Mouse (Mus musculus) MEL (cell line): Measurements from ENCODE around the gene Kcp. TPM values are rescaled to one million over a fixed set of nuclear protein-coding genes. Genes with fewer than 3 reads are reported as not detected.

Experiments
- DNase-seq: peaks from one replicate; pipeline ENCODE4 v3.0.0; 2011; ENCODE audit warnings: low read depth, low spot score
- H3K27ac ChIP-seq: 2 replicates; pipeline ENCODE4 v1.5.1; 2012; ENCODE audit warnings: low read depth, mild to moderate bottlenecking, control low read depth, low read length, moderate library complexity; ENCODE audit not compliant: control insufficient read depth
- H3K27me3 ChIP-seq, 2 experiments: fragments of 150-350 bp in 1 of 2; sonication (generic) in 1 of 2; 2 replicates each; pipeline ENCODE4 v1.6.1; 2012; ENCODE audit warnings: low read length in 2 of 2, mild to moderate bottlenecking in 2 of 2, improper control_type of control experiment in 1 of 2, moderate library complexity in 1 of 2; ENCODE audit not compliant: insufficient read depth in 2 of 2, control insufficient read depth in 1 of 2
- H3K36me3 ChIP-seq, 2 experiments: 2 replicates each; pipeline ENCODE4 v1.6.1; 2012 to 2014; ENCODE audit warnings: low read length in 2 of 2, improper control_type of control experiment in 1 of 2, inconsistent platforms in 1 of 2, mild to moderate bottlenecking in 1 of 2; ENCODE audit not compliant: insufficient read depth in 2 of 2, control insufficient read depth in 1 of 2
- H3K4me1 ChIP-seq, 2 experiments: fragments of 150-350 bp in 1 of 2; sonication (generic) in 1 of 2; 2 replicates each; pipeline ENCODE4 v1.6.1; 2012; ENCODE audit warnings: low read length in 2 of 2, improper control_type of control experiment in 1 of 2, mild to moderate bottlenecking in 1 of 2; ENCODE audit not compliant: insufficient read depth in 2 of 2, control insufficient read depth in 1 of 2
- H3K4me3 ChIP-seq, 2 experiments: fragments of 150-350 bp in 1 of 2; sonication (generic) in 1 of 2; 2 replicates each; pipeline ENCODE4 v1.5.1; 2012; ENCODE audit warnings: low read depth in 2 of 2, low read length in 2 of 2, mild to moderate bottlenecking in 2 of 2, moderate library complexity in 2 of 2, control low read depth in 1 of 2, improper control_type of control experiment in 1 of 2; ENCODE audit not compliant: control insufficient read depth in 1 of 2, insufficient read depth in 1 of 2
- H3K79me2 ChIP-seq: 2 replicates; pipeline ENCODE4 v1.6.1; 2012; ENCODE audit warnings: mild to moderate bottlenecking, low read length, moderate library complexity; ENCODE audit not compliant: control insufficient read depth, poor library complexity, insufficient read depth
- H3K9ac ChIP-seq: 2 replicates; pipeline ENCODE4 v1.6.1; 2012; ENCODE audit warnings: low read depth, mild to moderate bottlenecking, control low read depth, low read length, moderate library complexity; ENCODE audit not compliant: control insufficient read depth, poor library complexity, severe bottlenecking
- H3K9me3 ChIP-seq: fragments of 150-350 bp; sonication (generic); replicated peaks from 2 replicates; pipeline ENCODE4 v1.6.1; 2012; ENCODE audit warnings: mild to moderate bottlenecking, low read length, improper control_type of control experiment, moderate library complexity; ENCODE audit not compliant: insufficient read depth
- CTCF ChIP-seq, 3 experiments: IDR thresholded peaks in 2 of 3; conservative IDR thresholded peaks in 1 of 3; 2 replicates each; pipeline ENCODE4 v1.5.1; 2011 to 2012; ENCODE audit warnings: low read length in 3 of 3, low read depth in 2 of 3, mild to moderate bottlenecking in 2 of 3, improper control_type of control experiment in 1 of 3, inconsistent platforms in 1 of 3, mixed read lengths in 1 of 3, moderate library complexity in 1 of 3; ENCODE audit not compliant: control insufficient read depth in 1 of 3, insufficient read depth in 1 of 3, poor library complexity in 1 of 3, severe bottlenecking in 1 of 3
- GABPA ChIP-seq: IDR thresholded peaks from 2 replicates; pipeline ENCODE4 v1.6.1; 2012; ENCODE audit warnings: low read depth, mild to moderate bottlenecking, inconsistent platforms, low read length, improper control_type of control experiment, moderate library complexity
- GATA1 ChIP-seq: IDR thresholded peaks from 2 replicates; pipeline ENCODE4 v1.6.1; 2011; ENCODE audit warnings: low read depth, low read length, improper control_type of control experiment
- JUND ChIP-seq: IDR thresholded peaks from 2 replicates; pipeline ENCODE4 v1.6.1; 2011; ENCODE audit warnings: low read depth, mild to moderate bottlenecking, improper control_type of control experiment, low read length
- MAFK ChIP-seq: IDR thresholded peaks from 2 replicates; pipeline ENCODE4 v1.6.1; 2011; ENCODE audit warnings: low read depth, mild to moderate bottlenecking, low read length, improper control_type of control experiment, borderline replicate concordance
- MEF2A ChIP-seq: IDR thresholded peaks from 2 replicates; pipeline ENCODE4 v1.6.1; 2014; ENCODE audit warnings: low read depth, mild to moderate bottlenecking, inconsistent platforms, low read length, improper control_type of control experiment; ENCODE audit not compliant: poor library complexity, insufficient replicate concordance, severe bottlenecking; ENCODE audit errors: extremely low read depth
- MXI1 ChIP-seq: IDR thresholded peaks from 2 replicates; pipeline ENCODE4 v1.6.1; 2011; ENCODE audit warnings: mild to moderate bottlenecking, low read depth, low read length, improper control_type of control experiment
- MYB ChIP-seq: IDR thresholded peaks from 2 replicates; pipeline ENCODE4 v1.6.1; 2011; ENCODE audit warnings: mild to moderate bottlenecking, low read depth, low read length, improper control_type of control experiment
- POLR2A ChIP-seq, 2 experiments: IDR thresholded peaks; 2 replicates each; pipeline ENCODE4 v1.6.1; 2011 to 2012; ENCODE audit warnings: low read length in 2 of 2, mild to moderate bottlenecking in 2 of 2, control low read depth in 1 of 2, improper control_type of control experiment in 1 of 2, low read depth in 1 of 2, moderate library complexity in 1 of 2; ENCODE audit not compliant: control insufficient read depth in 1 of 2, insufficient read depth in 1 of 2, poor library complexity in 1 of 2
- RAD21 ChIP-seq: IDR thresholded peaks from 2 replicates; pipeline ENCODE4 v1.6.1; 2011; ENCODE audit warnings: mild to moderate bottlenecking, low read depth, low read length, improper control_type of control experiment
- RCOR1 ChIP-seq: IDR thresholded peaks from 2 replicates; pipeline ENCODE4 v1.6.1; 2012; ENCODE audit warnings: low read depth, mild to moderate bottlenecking, inconsistent platforms, low read length, improper control_type of control experiment
- SIN3A ChIP-seq: IDR thresholded peaks from 2 replicates; pipeline ENCODE4 v1.6.1; 2012; ENCODE audit warnings: low read length, improper control_type of control experiment, inconsistent platforms
- SMC3 ChIP-seq: IDR thresholded peaks from 2 replicates; pipeline ENCODE4 v1.6.1; 2011; ENCODE audit warnings: low read depth, low read length, improper control_type of control experiment
- TCF12 ChIP-seq: IDR thresholded peaks from 2 replicates; pipeline ENCODE4 v1.6.1; 2014; ENCODE audit warnings: low read depth, mild to moderate bottlenecking, inconsistent platforms, low read length, improper control_type of control experiment, moderate library complexity
- USF2 ChIP-seq, 2 experiments: IDR thresholded peaks; 2 replicates each; pipeline ENCODE4 v1.6.1; 2011 to 2012; ENCODE audit warnings: improper control_type of control experiment in 2 of 2, low read length in 2 of 2, borderline replicate concordance in 1 of 2, inconsistent platforms in 1 of 2, low read depth in 1 of 2, mild to moderate bottlenecking in 1 of 2; ENCODE audit not compliant: insufficient read depth in 1 of 2
- ZC3H11A ChIP-seq: IDR thresholded peaks from 2 replicates; pipeline ENCODE4 v1.6.1; 2012; ENCODE audit warnings: low read depth, mild to moderate bottlenecking, inconsistent platforms, low read length, improper control_type of control experiment
- ZKSCAN1 ChIP-seq: IDR thresholded peaks from 2 replicates; pipeline ENCODE4 v1.6.1; 2012; ENCODE audit warnings: low read depth, mild to moderate bottlenecking, inconsistent platforms, low read length, improper control_type of control experiment, moderate library complexity
- polyA plus RNA-seq, 2 experiments: library from polyadenylated mRNA; stranded (reverse) in 1 of 2; unstranded in 1 of 2; fragments of >175 nt in 1 of 2; fragments of >200 nt in 1 of 2; gene quantifications; 2 replicates each; pipeline versions ENCODE4 v1.2.1 to v1.2.4; 2012; ENCODE audit warnings: low replicate concordance in 2 of 2, low read depth in 1 of 2; ENCODE audit not compliant: insufficient read length in 2 of 2, insufficient read depth in 1 of 2, missing spikeins in 1 of 2
- total RNA-seq: library from RNA; depleted of rRNA; stranded (reverse); fragments of 300-350 nt; gene quantifications from 2 replicates; pipeline ENCODE4 v1.2.3, GENCODE M21; 2012

The Kcp gene
- total and polyA plus RNA-seq, 3 experiments, result 1.3 to 6.9 TPM; not detected in 1

DNA sequence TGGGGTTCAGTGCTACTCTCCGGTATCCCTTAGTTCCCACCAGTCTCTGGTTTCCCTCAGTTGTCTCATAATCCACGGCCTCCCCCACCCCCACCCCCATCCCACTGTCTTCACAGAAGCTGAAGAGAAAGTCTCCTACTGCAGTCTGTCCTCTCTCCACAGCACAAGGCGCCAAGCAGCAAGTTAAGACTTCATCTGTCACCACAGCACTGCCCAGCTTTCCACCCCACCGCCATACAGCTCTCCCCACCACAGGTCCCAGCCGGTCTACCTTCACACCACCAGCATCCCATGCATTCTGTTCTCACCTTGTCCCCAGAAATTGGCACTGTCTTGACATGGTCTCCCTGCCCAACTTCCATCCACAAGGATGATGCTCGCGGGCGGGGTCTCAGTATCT lies 918 bp downstream of the Kcp start:
- Histone ChIP-seq H3K4me1 (peaks cover 5 to 9% of the 10 kb centered on the region in 2 experiments; a peak in 3 of 4 replicates), H3K9ac (peak overlapping the region; percentile 56; the same call in 1 of the 2 replicates), H3K4me3 (peak overlapping the region; percentile 67 to 80), H3K27ac (no peak overlapping the region), H3K36me3 (no peaks in the 10 kb centered on the region), H3K79me2 (no peaks in the 10 kb centered on the region), H3K27me3 (peaks cover 14 to 18% of the 10 kb centered on the region in 2 experiments), H3K9me3 (no peaks in the 10 kb centered on the region)
- no peak for DNase-seq
- no peak for TF ChIP-seq SMC3
- no peak for TF ChIP-seq POLR2A (IDR thresholded peaks at IDR 0.05; ENCODE audit: control insufficient read depth in 1 of 2, insufficient read depth in 1 of 2, low read depth in 1 of 2, low read length in 2 of 2, poor library complexity in 1 of 2)
- TF ChIP-seq GABPA, result no peak
- no peak for TF ChIP-seq CTCF (IDR thresholded peaks at IDR 0.05 in 2 of 3, conservative IDR thresholded peaks at IDR 0.05 in 1 of 3; ENCODE audit: control insufficient read depth in 1 of 3, insufficient read depth in 1 of 3, low read depth in 2 of 3, low read length in 3 of 3, poor library complexity in 1 of 3, severe bottlenecking in 1 of 3)

GRCm38 (mm10) chr6:29505493-29505892 lies 2.3 kb downstream of the Kcp start:
- Histone ChIP-seq H3K27me3 (peaks cover 14 to 18% of the 10 kb centered on the region in 2 experiments), H3K9ac (no peak overlapping the region)

GRCm38 (mm10) chr6:29501599-29501998 lies 6.2 kb downstream of the Kcp start:
- TF ChIP-seq TCF12 (0 out of 2 replicates have a peak, but pooled peaks have one; percentile 8), CTCF (IDR thresholded peaks at IDR 0.05 in 2 of 3, conservative IDR thresholded peaks at IDR 0.05 in 1 of 3; ENCODE audit: control insufficient read depth in 1 of 3, insufficient read depth in 1 of 3, low read depth in 2 of 3, low read length in 3 of 3, poor library complexity in 1 of 3, severe bottlenecking in 1 of 3) (peak; percentile 35 to 72 (median 51); a peak in 5 of 6 replicates), MAFK (no peak), SMC3 (peak; percentile 68), SIN3A (no peak), USF2 (IDR thresholded peaks at IDR 0.05; ENCODE audit: borderline replicate concordance in 1 of 2, insufficient read depth in 1 of 2, low read depth in 1 of 2, low read length in 2 of 2) (no peak), JUND (no peak), GATA1 (no peak), RCOR1 (no peak), RAD21 (peak; percentile 70), MYB (no peak), MXI1 (no peak), ZKSCAN1 (no peak), ZC3H11A (peak; percentile 40), MEF2A (no peak)
- Histone ChIP-seq H3K36me3 (peaks cover 0 to 17% of the 10 kb centered on the region in 2 experiments; a peak in 2 of 4 replicates), H3K79me2 (no peaks in the 10 kb centered on the region), H3K4me3 (no peak overlapping the region), H3K9me3 (no peaks in the 10 kb centered on the region), H3K9ac (no peak overlapping the region), H3K27ac (peak overlapping the region; percentile 77), H3K4me1 (peaks cover 9 to 19% of the 10 kb centered on the region in 2 experiments), H3K27me3 (no peaks in the 10 kb centered on the region)
- DNase-seq, result peak; percentile 64

More at GRCm38 (mm10) chr6:29505493-29505892, 2.3 kb downstream of the Kcp start:
- Histone ChIP-seq H3K27ac (no peak overlapping the region), H3K4me3 (no peak overlapping the region), H3K4me1 (peaks cover 10 to 21% of the 10 kb centered on the region in 2 experiments), H3K79me2 (no peaks in the 10 kb centered on the region), H3K9me3 (no peaks in the 10 kb centered on the region), H3K36me3 (peaks cover 0 to 10% of the 10 kb centered on the region in 2 experiments; a peak in 2 of 4 replicates)
- peak in 2 of 3 experiments; percentile 37 to 49; a peak in 5 of 6 replicates for TF ChIP-seq CTCF (IDR thresholded peaks at IDR 0.05 in 2 of 3, conservative IDR thresholded peaks at IDR 0.05 in 1 of 3; ENCODE audit: control insufficient read depth in 1 of 3, insufficient read depth in 1 of 3, low read depth in 2 of 3, low read length in 3 of 3, poor library complexity in 1 of 3, severe bottlenecking in 1 of 3)
- TF ChIP-seq SMC3, result 0 out of 2 replicates have a peak, but pooled peaks have one; percentile 18
- TF ChIP-seq MXI1, result no peak
- DNase-seq, result no peak
